Mouse (Mus musculus) layer of hippocampus, adult 8-10 months (tissue): ENCODE data around the gene Thap8. TPM values are rescaled to one million over a fixed set of nuclear protein-coding genes. Genes with fewer than 3 reads are reported as not detected.

Source experiments
- DNase-seq, 2 experiments: peaks; one replicate each; pipeline ENCODE4 v3.0.0; 2022; ENCODE audit warnings: low spot score in 2 of 2
- total RNA-seq, 4 experiments: library from RNA; stranded (reverse); gene quantifications; 2 replicates each; pipeline ENCODE4 v1.2.4; 2022

Gene Thap8
- total RNA-seq, 4 experiments from 2014 or later, result 0.41 to 0.77 TPM; not detected in 2

DNA sequence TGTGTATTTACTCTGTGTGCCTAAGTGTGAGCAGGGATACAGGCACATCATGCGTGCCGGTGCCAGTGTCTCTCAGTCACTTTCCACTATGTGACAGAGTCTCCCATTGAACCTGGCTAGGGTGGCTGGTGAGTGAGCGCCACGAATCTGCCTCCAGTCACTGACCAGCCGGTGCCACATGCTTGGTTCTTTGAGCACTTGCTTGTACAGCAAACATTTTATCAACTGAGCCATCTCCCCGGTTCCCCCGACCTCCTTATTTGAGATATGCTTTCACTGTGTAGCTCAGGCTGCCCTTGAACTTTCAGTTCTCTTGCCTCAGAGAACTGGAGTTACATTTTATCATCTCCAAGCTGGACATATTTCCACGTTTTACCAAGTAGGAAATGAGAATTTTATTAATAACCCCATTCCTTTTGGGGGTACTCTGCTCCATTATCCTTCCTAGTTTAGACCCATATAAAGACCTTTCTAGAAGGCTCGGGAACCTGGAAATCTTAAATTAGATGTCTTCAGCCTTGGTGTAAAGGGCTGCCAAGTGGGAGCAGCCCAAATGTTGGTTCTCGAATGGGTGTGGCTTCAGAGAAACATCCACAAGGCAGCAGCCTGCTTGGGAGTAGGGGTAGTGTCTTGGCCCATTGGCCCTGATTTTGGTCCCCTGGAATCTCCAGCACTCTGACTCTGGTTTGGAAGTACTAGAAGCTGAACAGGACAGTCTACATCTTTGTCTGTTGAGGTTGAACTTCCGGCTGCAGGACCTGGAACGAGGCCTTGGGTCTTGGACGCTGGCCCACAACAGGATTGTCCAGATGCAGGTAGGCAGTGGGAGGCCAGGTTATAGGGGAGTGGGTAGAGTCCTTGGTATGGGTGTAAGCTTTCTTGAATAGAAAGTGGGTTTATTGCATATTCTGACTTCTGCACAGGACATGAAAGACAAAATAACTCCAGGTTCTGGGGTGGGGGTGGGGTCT is 36.0 kb downstream of the Thap8 start:
- DNase-seq, result no peak

GRCm38 (mm10) chr7:30318142-30318541 is 38.2 kb downstream of the Thap8 start:
- no peak for DNase-seq

- DNase-seq, result no peak
These were observed 41.1 kb downstream of the Thap8 start for GRCm38 (mm10) chr7:30320946-30321345.

GRCm38 (mm10) chr7:30321539-30322284 is 41.8 kb downstream of the Thap8 start, which contains the start of gene E130208F15Rik:
E130208F15Rik (plus strand) TSS chr7:30321740.
- peak; percentile 61 to 70 for DNase-seq

GRCm38 (mm10) chr7:30322285-30322667 is 42.4 kb downstream of the Thap8 start:
- DNase-seq, result peak; percentile 97

DNA sequence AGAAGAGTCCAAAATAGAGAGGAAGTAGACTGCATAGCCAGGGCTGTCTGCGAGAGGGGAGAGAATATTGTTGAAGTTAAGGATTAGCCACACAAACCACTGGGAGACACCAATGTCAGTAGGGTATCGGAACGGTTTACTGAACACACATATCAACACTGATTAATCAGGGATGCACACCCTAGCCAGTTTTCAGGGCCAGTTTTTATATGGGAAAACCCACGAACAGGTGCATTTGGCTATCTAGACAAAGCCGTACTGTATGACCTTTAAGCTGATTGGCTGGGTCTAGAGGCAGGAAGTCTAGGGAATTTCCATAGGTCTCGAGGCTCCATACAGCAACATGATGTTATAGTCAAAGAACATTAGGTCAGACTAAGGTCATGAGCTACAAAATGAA is 43.0 kb downstream of the Thap8 start:
- DNase-seq, result no peak

DNA sequence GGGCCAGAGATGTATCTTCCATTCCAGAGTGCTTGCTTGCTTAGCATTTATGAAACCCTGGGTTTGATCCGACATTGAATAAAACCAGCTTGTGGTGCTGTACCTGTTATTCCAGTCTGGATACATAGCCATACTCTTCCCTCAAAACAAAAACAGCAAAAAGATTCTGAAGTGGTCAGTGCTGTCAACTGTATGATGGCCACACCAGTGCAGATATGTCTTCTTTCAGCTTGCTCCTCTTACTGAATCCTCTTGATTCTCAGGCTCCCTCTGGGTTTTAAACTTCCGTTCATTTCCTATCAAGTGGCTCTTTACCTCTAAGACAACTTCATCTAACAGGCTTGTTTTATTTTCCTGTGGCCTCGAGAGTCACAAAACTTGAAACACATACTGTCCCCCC is 43.9 kb downstream of the Thap8 start, which contains the start of gene Sdhaf1:
Gene Sdhaf1, minus strand, starts transcription at position 101 of the 400 bp plus-strand sequence.
- no peak for DNase-seq

GRCm38 (mm10) chr7:30324300-30324944 is 44.5 kb downstream of the Thap8 start:
- peak in 1 of 2 experiments; percentile 59 for DNase-seq

GRCm38 (mm10) chr7:30325364-30325763 is 45.5 kb downstream of the Thap8 start:
- DNase-seq, result no peak

DNA sequence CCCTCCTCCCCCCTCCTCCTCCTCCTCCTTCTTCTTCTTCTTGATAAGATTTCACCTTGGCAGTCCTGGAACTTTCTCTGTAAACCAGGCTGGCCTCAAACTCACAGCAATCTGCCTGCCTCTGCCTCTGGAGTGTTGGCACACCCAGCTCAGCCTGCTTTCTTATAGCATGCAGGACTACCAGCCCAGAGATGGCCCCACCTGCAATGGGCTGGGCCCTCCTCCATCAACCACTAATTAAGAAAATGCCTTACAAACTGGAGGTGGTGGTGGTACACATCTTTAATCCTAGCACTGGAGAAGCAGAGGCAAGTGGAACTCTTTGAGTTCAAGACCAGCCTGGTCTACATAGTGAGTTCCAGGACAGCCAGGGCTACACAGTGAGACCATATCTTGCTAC is 46.5 kb downstream of the Thap8 start:
- no peak for DNase-seq

DNA sequence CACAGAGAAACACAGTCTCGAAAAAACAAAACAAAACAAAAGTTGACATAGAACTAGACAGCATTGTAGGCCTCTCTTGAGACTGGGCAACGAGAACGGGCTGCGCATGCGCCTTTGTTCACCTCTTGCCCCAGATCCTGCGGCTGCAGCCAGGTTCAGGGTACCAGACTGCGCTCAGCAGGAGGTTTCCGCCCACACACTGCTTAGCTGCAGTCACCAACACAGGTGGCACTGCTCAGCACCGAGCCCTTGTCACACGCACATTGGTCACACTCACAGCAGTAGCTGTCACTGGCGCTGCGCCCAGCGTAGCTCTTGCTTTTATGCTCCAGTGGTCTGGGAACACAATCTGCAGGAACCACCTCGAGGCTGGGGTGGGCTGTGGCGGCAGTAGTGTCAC is 47.2 kb downstream of the Thap8 start:
- no peak for DNase-seq

DNA sequence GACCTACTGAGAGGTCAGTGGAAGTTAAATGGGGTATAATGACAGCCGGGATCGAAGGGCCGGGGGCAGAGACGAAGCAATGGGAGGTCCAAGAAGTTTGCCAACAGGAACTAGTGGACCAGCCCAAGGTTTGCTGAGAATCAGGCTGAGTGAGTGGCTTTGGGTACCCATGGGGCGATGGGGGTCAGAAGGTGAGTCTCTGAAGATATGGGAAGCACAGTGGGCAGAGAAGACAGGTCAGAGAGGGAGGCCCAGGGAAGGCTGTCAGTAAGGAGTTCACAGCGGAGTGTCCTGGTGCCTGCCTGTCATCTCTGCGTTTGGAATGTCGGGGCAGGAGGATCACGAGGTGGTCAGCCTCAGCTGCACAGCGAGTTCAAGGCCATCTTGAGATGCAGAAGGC is 48.5 kb downstream of the Thap8 start:
- no peak for DNase-seq

GRCm38 (mm10) chr7:30331887-30332286 is 52.0 kb downstream of the Thap8 start:
- peak; percentile 94 to 95 for DNase-seq

GRCm38 (mm10) chr7:30332622-30333259 is 52.8 kb downstream of the Thap8 start:
- DNase-seq, result no peak

DNA sequence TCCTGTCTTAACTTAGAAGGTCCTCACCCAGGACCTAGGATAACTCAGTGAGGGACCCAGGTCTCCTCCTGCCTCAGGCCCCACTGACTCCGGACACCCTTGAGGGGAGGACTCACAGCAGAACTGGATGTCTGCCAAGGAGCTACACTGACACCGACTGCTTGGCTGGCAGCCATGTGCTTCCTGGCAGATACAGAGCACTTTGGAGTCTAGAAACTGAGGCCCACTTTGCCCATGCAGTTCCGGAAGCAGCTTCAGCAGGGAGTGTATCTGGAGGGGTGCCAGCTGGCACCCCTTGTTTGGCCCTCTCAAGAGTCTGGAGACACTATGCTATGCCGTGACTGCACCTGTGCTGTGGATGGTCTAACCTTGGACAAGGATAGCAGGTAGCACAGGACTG is 53.5 kb downstream of the Thap8 start:
- peak; percentile 62 to 76 for DNase-seq

DNA sequence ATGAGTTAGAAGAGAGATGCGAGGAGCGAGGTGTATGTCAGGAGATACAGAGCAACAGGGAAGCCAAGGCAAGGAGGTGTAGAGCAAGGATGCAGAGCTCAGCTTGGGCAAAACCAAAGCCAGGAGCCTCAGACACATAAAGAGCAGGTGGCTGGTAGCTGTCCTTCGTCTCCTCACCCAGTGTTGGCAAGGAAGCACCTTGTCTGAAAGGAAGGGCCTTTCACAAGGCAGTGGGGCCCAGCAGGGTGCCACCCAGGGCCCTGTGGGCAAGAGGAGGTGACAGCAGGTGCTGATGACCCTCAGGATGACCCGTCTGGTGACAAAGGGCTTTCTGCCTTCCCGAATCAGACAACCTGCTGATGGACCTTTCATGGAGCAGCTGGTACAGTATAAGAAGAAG is 54.7 kb downstream of the Thap8 start:
- DNase-seq, result no peak

DNA sequence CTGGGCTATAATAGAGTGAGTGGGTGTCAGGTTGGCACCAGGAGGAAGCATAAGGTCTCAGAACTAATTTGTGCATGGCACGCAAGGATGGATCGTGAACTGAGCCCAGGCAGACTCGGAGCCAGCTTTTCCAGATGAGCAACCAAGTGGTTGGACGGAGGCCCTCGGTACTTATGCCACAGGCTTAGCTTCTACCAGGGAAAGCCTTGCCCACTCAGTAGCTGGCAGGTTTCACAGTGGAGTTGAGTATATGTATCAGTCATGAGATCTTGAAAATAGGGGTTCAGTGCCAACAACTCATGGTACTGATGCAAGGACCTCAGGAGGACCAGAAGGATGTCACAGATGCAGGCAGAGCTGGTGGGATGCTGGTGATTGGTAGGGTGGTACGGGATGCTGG is 55.8 kb downstream of the Thap8 start:
- peak; percentile 59 to 60 for DNase-seq

GRCm38 (mm10) chr7:30336384-30336783 is 56.5 kb downstream of the Thap8 start:
- DNase-seq, result peak; percentile 80 to 91

DNA sequence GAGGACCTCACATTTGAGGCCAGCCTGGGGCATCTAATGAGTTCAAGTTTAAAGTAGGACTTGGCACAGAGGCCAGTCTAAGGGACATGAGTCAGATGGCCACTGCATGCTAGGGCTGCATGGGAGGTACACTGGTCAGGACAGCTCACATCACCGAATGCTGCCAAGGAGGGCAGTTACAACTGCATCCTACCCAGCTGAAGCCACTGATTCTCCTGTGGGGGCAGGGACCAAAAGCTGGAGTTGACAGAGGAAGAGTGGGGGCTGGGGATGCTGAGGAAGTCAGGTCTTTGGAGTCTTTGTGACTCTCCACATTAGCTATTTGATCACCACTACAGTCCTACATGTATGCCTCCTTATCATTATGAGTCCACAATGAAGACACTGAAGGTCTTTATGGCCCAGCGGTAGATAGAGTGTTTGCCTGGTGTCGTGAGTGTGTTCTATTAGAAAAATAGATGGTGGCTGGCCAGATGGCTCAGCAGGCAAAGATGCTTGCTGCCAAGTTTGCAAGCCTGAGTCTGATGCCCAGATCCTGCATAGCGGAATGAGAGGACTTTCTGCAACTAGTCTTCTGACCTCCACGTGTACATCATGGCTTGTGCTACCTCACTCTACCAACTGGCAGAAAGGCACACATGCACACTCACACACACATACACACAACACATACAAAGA is 59.7 kb downstream of the Thap8 start:
- DNase-seq, result peak in 1 of 2 experiments; percentile 40
